Mouse (Mus musculus): Measurements from ENCODE around the gene Socs7. TPM values are rescaled to one million over a fixed set of nuclear protein-coding genes. Genes with fewer than 3 reads are reported as not detected.
"Not testable (repeated sequence)": the region's sequence is repeated elsewhere in the genome, so short reads cannot be mapped to it uniquely, and the experiment has no call there.

Gene Socs7
- 3.4 and 3.7 TPM in 2 replicates for polyA plus RNA-seq (2014; fragmentation: Nextera tagmentation; extraction: Ambion mirVana)

GRCm38 (mm10) chr11:97361948-97362648 lies at the start of gene Socs7:
Gene Socs7 (plus strand): TSS chr11:97362551.
- Histone ChIP-seq H3K36me3 (ENCODE audit: control insufficient read depth, insufficient read depth, low read length) (no peaks in the 10 kb centered on the region), H3K27ac (ENCODE audit: low read depth, low read length) (peak within 1 kb of the TSS; percentile 64), H3K9me3 (ENCODE audit: control insufficient read depth, low read length) (no peaks in the 10 kb centered on the region), H3K27me3 (ENCODE audit: control insufficient read depth, insufficient read depth, low read length) (no peaks in the 10 kb centered on the region), H3K4me2 (peak within 1 kb of the TSS; percentile 94), H3K4me1 (ENCODE audit: control insufficient read depth, insufficient read depth, low read length) (peaks cover 18% of the 10 kb centered on the region), H3K9ac (ENCODE audit: low read length) (peak within 1 kb of the TSS; percentile 98), H3K4me3 (ENCODE audit: low read depth, low read length) (peak within 1 kb of the TSS; percentile 97)
- peak; percentile 99 for DNase-seq (ENCODE audit: low spot score, missing footprints)
- peak; percentile 97 for ATAC-seq (ENCODE audit: low FRiP score)
- under 1% methylated on average over 56 of the region's 81 CpGs for WGBS

GRCm38 (mm10) chr11:97312871-97313270 lies 49.5 kb upstream of the Socs7 start:
- DNase-seq (ENCODE audit: low spot score, missing footprints); H3K27me3 ChIP-seq (ENCODE audit: control insufficient read depth, insufficient read depth, low read length); H3K36me3 ChIP-seq (ENCODE audit: control insufficient read depth, insufficient read depth, low read length); H3K9ac ChIP-seq (ENCODE audit: low read length); H3K27ac ChIP-seq (ENCODE audit: low read depth, low read length); H3K4me2 ChIP-seq; ATAC-seq (ENCODE audit: low FRiP score); H3K4me3 ChIP-seq (ENCODE audit: low read depth, low read length); H3K9me3 ChIP-seq (ENCODE audit: control insufficient read depth, low read length): not testable (repeated sequence)
- H3K4me1 ChIP-seq (ENCODE audit: control insufficient read depth, insufficient read depth, low read length), result peaks cover 17% of the 10 kb centered on the region
- WGBS, result 84% methylated on average over 1 of the region's 1 CpGs

DNA sequence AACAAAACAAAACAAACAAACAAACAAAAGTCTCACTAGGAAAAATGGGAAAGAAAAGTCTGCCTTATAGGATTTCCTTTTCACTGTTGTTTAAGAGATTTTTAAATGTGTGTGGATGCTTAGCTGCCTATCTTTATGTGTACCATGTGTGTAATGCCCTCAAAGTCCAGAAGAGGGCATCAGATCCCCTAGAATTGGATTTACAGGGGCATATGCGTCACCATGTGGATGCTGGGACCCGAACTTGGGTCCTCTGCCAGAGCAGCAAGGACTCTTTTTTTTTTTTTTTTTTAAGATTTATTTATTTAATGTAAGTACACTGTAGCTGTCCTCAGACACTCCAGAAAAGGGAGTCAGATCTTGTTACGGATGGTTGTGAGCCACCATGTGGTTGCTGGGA lies 48.2 kb upstream of the Socs7 start:
- H3K27ac ChIP-seq (ENCODE audit: low read depth, low read length), result no peak overlapping the region
- DNase-seq (ENCODE audit: low spot score, missing footprints) (no peak), ATAC-seq (ENCODE audit: low FRiP score) (no peak)
- H3K9ac ChIP-seq (ENCODE audit: low read length), result no peak overlapping the region
- H3K4me1 ChIP-seq (ENCODE audit: control insufficient read depth, insufficient read depth, low read length), result peaks cover 17% of the 10 kb centered on the region
- H3K27me3 ChIP-seq (ENCODE audit: control insufficient read depth, insufficient read depth, low read length), result no peaks in the 10 kb centered on the region
- H3K4me2 ChIP-seq, result no peak overlapping the region
- no peaks in the 10 kb centered on the region for H3K9me3 ChIP-seq (ENCODE audit: control insufficient read depth, low read length)
- H3K4me3 ChIP-seq (ENCODE audit: low read depth, low read length), result no peak overlapping the region
- H3K36me3 ChIP-seq (ENCODE audit: control insufficient read depth, insufficient read depth, low read length), result no peaks in the 10 kb centered on the region
- WGBS, result 84% methylated on average over 3 of the region's 3 CpGs

DNA sequence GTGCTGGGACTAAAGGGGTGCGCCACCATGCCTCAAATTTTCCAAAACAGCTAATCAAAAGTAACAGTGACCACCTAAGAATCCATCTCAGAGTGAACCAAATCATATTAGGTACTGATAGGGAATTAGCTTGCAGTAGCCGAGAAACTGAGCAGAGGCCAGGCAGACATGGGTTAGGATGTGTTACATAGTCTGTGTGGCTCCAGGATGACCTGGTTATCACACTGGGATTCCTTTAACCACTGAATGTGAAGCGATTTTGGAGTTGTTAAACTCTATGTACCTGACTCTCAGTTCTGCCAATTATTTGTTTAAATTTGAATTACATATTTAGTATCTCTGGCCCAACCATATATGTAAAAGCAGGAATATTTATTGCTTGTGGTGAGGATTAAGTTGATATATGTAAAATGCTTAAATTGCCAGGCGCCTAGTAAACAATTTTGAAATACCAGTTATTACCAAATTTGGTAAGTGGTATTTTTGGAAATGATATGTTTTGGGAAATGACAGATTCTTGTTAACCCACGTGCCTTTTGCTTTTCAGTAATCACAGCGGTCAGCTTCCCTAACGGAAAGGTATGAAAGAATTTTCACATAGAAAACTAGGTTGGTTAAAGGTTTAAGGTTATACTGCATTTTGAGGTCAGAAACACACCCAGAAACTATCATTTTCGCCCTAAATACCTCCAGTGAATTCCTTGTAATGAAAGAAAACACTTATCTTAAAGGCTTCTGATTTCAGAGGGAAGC lies 47.4 kb upstream of the Socs7 start:
- H3K27me3 ChIP-seq (ENCODE audit: control insufficient read depth, insufficient read depth, low read length), result no peaks in the 10 kb centered on the region
- H3K4me2 ChIP-seq, result peak overlapping the region; percentile 14; the same call in 1 of the 2 replicates
- no peaks in the 10 kb centered on the region for H3K36me3 ChIP-seq (ENCODE audit: control insufficient read depth, insufficient read depth, low read length)
- WGBS, result 54% methylated on average over 8 of the region's 8 CpGs
- H3K9ac ChIP-seq (ENCODE audit: low read length), result no peak overlapping the region; the same call in 1 of the 2 replicates
- no peaks in the 10 kb centered on the region for H3K9me3 ChIP-seq (ENCODE audit: control insufficient read depth, low read length)
- ATAC-seq (ENCODE audit: low FRiP score) (no peak), DNase-seq (ENCODE audit: low spot score, missing footprints) (no peak)
- H3K27ac ChIP-seq (ENCODE audit: low read depth, low read length), result no peak overlapping the region
- peaks cover 14% of the 10 kb centered on the region; the same call in 1 of the 2 replicates for H3K4me1 ChIP-seq (ENCODE audit: control insufficient read depth, insufficient read depth, low read length)
- no peak overlapping the region; the same call in 1 of the 2 replicates for H3K4me3 ChIP-seq (ENCODE audit: low read depth, low read length)

DNA sequence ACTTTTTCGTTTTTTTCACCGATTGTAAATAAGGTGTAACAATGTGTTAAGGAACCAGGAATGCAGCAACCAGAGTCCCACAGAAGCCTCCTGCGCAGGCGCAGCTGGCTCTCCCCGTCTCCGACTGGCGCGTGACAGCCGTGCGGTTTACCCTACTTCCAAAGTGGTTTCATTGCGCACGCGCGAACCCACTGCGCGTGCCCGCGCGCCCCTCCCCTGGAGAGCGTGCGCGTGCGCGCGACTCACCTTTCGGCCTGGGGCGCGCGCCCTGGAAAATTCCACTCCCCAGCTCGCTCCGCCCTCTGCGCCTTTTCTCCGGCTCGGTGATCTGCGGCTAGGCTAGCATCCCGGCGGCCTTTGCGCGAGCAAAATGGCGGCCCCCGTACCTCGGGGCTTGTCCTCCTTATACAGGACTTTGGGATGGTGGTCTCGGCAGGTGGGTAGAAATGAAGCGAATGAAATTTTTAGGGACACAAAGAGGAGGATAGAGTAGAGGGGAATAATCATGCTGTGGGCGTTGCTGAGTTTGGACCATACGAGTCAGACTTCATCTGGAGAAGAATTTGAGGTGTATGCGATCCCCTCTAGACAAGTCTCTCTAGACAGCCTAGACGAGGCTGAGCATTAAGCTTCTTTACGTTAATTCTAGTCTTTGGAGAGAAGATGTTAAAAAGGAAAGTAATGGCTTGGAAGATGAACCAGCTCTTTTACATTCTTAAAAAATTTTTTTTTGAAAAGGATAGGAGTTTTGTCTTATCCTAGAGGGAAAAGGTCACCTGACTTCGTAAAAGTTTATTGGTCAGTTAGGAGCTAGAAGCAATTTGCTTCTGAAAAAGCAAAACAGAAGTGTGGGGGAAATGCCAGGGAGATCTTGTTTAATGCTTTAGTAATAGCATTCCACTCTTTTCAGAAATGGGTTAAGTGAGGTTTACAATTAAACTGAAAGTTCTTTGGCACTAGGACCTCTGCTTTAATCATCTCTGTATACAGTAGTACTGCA lies 46.5 kb upstream of the Socs7 start, which contains the start of gene Mrpl45:
Gene Mrpl45, plus strand, starts transcription at position 213 of the 1,000 bp plus-strand sequence.
- Histone ChIP-seq H3K4me2 (peak within 1 kb of the TSS; percentile 44), H3K27me3 (ENCODE audit: control insufficient read depth, insufficient read depth, low read length) (no peaks in the 10 kb centered on the region), H3K27ac (ENCODE audit: low read depth, low read length) (no peak within 1 kb of the TSS), H3K9ac (ENCODE audit: low read length) (peak within 1 kb of the TSS; percentile 61), H3K4me3 (ENCODE audit: low read depth, low read length) (peak within 1 kb of the TSS; percentile 44), H3K4me1 (ENCODE audit: control insufficient read depth, insufficient read depth, low read length) (peaks cover 10% of the 10 kb centered on the region; the same call in 1 of the 2 replicates), H3K36me3 (ENCODE audit: control insufficient read depth, insufficient read depth, low read length) (no peaks in the 10 kb centered on the region), H3K9me3 (ENCODE audit: control insufficient read depth, low read length) (no peaks in the 10 kb centered on the region)
- DNase-seq (ENCODE audit: low spot score, missing footprints), result peak; percentile 100
- 1% methylated on average over 50 of the region's 50 CpGs for WGBS
- ATAC-seq (ENCODE audit: low FRiP score), result peak; percentile 95

GRCm38 (mm10) chr11:97321197-97321596 lies 41.2 kb upstream of the Socs7 start:
- WGBS, result 95% methylated on average over 8 of the region's 8 CpGs

DNA sequence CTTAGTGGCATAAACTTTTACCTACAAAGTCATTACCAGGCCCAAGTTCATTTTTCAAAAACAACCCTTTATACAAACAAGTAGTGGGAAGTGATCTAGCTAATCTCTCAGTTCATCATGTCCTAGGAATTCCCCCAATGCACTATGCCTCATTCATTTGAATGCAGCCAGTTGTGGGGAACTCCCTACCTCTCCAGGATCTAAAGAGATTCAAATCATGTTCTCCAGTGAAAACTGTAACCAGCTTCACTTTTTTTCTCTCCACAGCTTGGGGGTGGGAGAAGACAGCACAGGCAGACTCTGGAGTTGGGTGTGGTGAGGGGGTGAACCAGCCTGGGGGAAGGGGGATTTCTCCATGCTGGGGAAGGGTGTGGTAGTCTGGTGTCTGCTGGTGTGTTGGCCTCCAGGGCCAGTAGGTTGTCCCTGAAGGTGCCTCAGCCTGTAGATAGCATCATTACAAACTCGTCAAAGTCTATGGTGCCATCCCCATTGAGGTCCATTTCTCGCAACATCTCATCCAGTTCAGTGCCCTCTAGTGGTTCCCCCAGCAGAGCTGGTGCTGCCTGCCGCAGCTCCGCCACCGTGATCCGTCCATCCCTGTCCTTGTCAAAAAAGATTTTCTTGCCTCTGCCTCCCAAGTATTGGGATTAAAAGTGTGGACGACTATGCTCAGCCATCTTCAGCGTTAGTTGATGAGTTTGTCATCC lies 40.3 kb upstream of the Socs7 start:
- H3K9me3 ChIP-seq (ENCODE audit: control insufficient read depth, low read length); DNase-seq (ENCODE audit: low spot score, missing footprints); H3K9ac ChIP-seq (ENCODE audit: low read length); H3K27ac ChIP-seq (ENCODE audit: low read depth, low read length); ATAC-seq (ENCODE audit: low FRiP score); H3K4me3 ChIP-seq (ENCODE audit: low read depth, low read length); H3K36me3 ChIP-seq (ENCODE audit: control insufficient read depth, insufficient read depth, low read length); H3K27me3 ChIP-seq (ENCODE audit: control insufficient read depth, insufficient read depth, low read length); H3K4me2 ChIP-seq; H3K4me1 ChIP-seq (ENCODE audit: control insufficient read depth, insufficient read depth, low read length): not testable (repeated sequence)
- 86% methylated on average over 8 of the region's 8 CpGs for WGBS

More at GRCm38 (mm10) chr11:97321197-97321596, 41.2 kb upstream of the Socs7 start:
- peaks cover 5% of the 10 kb centered on the region; the same call in 1 of the 2 replicates for H3K4me1 ChIP-seq (ENCODE audit: control insufficient read depth, insufficient read depth, low read length)
- no peak overlapping the region for H3K4me3 ChIP-seq (ENCODE audit: low read depth, low read length)
- H3K9me3 ChIP-seq (ENCODE audit: control insufficient read depth, low read length), result no peaks in the 10 kb centered on the region
- ATAC-seq (ENCODE audit: low FRiP score), result no peak
- H3K27me3 ChIP-seq (ENCODE audit: control insufficient read depth, insufficient read depth, low read length), result no peaks in the 10 kb centered on the region
- no peak overlapping the region for H3K9ac ChIP-seq (ENCODE audit: low read length)
- DNase-seq (ENCODE audit: low spot score, missing footprints), result no peak
- H3K4me2 ChIP-seq, result no peak overlapping the region
- H3K36me3 ChIP-seq (ENCODE audit: control insufficient read depth, insufficient read depth, low read length), result peaks cover 5% of the 10 kb centered on the region; the same call in 1 of the 2 replicates
- H3K27ac ChIP-seq (ENCODE audit: low read depth, low read length), result no peak overlapping the region

DNA sequence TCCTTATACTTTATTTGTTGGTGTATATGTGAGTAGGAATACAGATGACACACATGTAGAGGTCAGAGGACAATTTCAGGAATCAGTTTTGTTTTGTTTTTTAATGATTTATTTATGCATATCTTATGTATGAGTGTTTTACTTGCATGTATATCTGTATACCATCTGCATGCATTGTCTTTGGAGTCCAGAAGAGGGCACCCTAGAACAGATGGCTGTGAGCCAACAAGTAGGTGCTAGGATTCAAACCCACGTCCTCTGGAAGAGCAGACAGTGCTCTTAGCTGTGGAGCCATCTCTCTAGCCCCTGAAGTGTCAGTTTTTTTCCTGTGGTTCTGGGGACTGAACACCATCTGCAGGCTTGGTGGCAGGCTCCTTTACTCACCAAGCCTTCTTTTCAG lies 37.1 kb upstream of the Socs7 start:
- Histone ChIP-seq H3K4me3 (ENCODE audit: low read depth, low read length) (no peak overlapping the region), H3K9me3 (ENCODE audit: control insufficient read depth, low read length) (no peaks in the 10 kb centered on the region), H3K4me1 (ENCODE audit: control insufficient read depth, insufficient read depth, low read length) (no peaks in the 10 kb centered on the region), H3K27me3 (ENCODE audit: control insufficient read depth, insufficient read depth, low read length) (no peaks in the 10 kb centered on the region), H3K9ac (ENCODE audit: low read length) (no peak overlapping the region), H3K27ac (ENCODE audit: low read depth, low read length) (no peak overlapping the region), H3K4me2 (no peak overlapping the region), H3K36me3 (ENCODE audit: control insufficient read depth, insufficient read depth, low read length) (peaks cover 12% of the 10 kb centered on the region; the same call in 1 of the 2 replicates)
- ATAC-seq (ENCODE audit: low FRiP score) (no peak), DNase-seq (ENCODE audit: low spot score, missing footprints) (no peak)
- WGBS, result 84% methylated on average over 1 of the region's 1 CpGs
